Mouse (Mus musculus): ENCODE results near the gene Ror1. TPM values are rescaled to one million over a fixed set of nuclear protein-coding genes. Genes with fewer than 3 reads are reported as not detected.

Ror1 gene
- 0.45 and 0.71 TPM in 2 replicates for polyA plus RNA-seq (2012; rRNA removed)

DNA sequence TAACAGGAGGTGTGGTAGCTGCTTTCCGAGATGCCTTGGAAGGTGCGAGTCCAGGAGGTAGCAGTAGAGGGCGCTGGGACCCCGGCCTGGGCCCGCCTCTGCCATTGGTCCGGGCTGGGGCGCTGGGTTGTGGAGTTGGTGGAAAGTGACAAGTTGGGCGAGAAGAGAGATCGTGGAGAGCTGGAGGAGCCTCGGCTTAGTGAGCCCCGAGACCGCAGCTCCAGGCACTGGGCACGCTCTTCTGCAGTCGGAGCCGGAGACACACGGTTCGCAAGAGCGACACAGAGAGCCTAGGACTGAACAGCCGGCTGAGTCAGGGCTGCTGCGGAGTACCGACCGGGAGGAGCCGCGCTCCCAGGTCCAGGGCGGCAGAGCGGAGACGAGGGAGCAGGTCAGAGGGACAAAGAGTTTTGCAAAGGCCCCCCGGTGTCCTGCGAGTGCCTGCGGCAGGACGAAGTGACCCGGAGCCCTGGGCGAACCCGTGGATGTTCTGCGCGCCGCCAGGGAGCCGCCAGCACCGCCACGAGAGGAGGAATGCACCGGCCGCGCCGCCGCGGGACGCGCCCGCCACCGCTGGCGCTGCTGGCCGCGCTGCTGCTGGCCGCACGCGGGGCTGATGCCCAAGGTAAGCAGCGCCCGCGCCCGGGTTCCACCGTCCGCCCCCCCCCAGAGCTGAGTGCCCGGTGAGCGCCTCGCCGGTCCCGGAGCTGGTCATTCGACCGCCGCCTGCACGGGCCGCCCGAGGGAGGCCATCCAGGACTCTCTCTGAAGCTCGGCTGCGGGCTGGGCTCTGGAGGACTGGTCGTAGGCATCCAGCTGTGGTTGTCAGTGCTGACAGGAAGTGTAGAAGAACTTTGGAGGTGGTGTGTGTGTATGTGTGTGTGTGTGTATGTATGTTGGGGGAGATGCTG, at the start of gene Ror1:
Gene Ror1 (plus strand): TSS at position 107 of the 911 bp plus-strand sequence.
- WGBS = under 1% methylated on average over 76 of the region's 76 CpGs
- DNase-seq (ENCODE audit: low read depth, low spot score) = peak; percentile 55

DNA sequence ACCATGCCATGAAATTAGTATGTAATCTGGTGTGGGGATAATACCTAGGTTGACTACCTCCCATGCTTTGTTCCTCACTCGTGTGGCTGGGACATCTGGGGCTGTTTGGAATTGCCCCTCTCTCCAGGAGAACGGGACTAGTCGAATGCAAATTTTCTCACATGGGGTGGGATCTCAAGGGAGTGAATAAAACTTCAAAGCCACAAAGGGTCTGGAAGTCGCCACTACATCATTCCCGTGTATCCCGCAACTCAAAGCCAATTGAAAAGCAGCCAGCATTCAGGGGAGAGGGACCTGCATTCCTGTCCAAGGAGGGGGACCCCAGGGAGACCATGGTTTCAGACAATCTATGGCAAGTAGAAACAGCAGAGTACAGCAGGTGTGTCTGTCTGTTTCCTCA, 48.5 kb upstream of the Ror1 start:
- no peak for DNase-seq (ENCODE audit: low read depth, low spot score)
- 87% methylated on average over 6 of the region's 6 CpGs for WGBS

DNA sequence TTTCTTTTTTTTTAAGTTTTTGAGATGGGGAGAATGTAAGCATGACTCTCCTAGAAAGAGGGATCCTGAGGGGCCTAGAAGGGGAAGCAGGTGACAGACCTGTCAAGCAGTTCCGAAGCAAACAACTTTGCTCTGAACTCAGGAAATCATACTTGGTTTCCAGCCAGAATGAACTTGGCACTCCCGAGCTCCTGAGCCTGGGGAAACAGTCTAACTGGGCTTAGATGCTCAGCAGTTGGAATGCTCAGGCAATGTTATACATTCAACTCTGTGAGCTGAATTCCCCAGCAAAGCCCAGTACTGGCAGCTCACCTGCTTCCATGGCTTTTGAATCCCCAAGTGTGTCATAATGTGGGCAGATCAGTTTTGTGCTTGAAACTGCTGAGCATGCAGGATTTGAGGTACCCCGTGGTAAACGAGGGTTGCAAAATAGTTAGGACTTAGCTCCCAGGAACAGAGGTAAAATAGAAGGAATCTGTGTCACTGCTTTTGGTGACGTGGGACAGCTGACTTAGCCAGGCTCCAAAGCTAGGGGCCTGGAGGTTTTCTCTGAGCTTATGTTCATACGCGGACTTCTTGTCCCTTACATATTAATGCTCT, 47.1 kb upstream of the Ror1 start:
- DNase-seq (ENCODE audit: low read depth, low spot score) = no peak

GRCm38 (mm10) chr4:100051767-100052166, 43.8 kb upstream of the Ror1 start:
- no peak for DNase-seq (ENCODE audit: low read depth, low spot score)

More for the DNA sequence above, 47.1 kb upstream of the Ror1 start:
- 49% methylated on average over 7 of the region's 7 CpGs for WGBS

GRCm38 (mm10) chr4:100052258-100052657, 43.3 kb upstream of the Ror1 start:
- 80% methylated on average over 3 of the region's 3 CpGs for WGBS
- DNase-seq (ENCODE audit: low read depth, low spot score) = no peak

DNA sequence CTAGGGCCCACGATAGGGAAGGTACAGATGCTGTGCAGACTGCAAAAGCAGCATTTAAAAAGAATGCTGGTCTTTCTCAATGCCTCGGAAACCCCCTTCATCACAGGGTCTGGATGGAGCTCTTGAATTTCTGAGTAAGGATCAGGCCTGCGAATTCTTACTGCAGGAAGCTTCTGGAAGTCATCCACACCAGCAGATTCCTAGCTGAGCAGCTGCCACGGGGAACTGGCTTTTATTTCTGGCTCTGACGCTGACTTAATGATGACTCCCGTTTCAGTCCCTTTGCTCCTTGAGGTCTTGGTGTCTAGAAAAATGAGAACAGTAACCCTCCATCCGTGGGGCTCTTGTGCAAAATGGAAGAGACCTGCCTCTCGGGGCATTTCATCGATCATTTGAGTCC, 39.5 kb upstream of the Ror1 start:
- DNase-seq (ENCODE audit: low read depth, low spot score) = no peak
- WGBS = 56% methylated on average over 9 of the region's 9 CpGs

GRCm38 (mm10) chr4:100056446-100056845, 39.1 kb upstream of the Ror1 start:
- DNase-seq (ENCODE audit: low read depth, low spot score) = no peak
- 44% methylated on average over 4 of the region's 4 CpGs for WGBS

DNA sequence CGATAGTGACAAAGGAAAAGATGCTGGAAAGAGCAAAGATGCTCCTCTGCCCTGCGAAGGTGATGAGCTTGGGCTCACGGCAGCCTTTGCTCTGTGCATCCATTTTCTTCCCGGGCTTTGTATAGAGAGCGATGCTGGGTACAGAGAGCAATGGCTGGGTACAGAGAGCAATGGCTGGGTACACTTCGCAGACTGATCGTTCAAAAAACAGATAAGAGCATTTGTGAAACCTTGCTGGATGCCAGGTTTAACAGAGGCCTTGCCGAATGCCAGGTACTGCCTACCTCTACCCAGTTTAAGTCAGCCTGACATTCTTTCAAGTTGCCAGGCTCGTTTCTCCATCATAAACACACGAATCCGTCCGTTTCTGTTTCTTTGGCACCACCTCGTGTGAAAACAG, 38.2 kb upstream of the Ror1 start:
- 80% methylated on average over 13 of the region's 13 CpGs for WGBS

GRCm38 (mm10) chr4:100058631-100059030, 37.0 kb upstream of the Ror1 start:
- DNase-seq (ENCODE audit: low read depth, low spot score) = no peak
- 94% methylated on average over 5 of the region's 5 CpGs for WGBS

More for the DNA sequence above, 38.2 kb upstream of the Ror1 start:
- DNase-seq (ENCODE audit: low read depth, low spot score) = no peak

GRCm38 (mm10) chr4:100059811-100060210, 35.8 kb upstream of the Ror1 start:
- 61% methylated on average over 3 of the region's 3 CpGs for WGBS
- no peak for DNase-seq (ENCODE audit: low read depth, low spot score)

DNA sequence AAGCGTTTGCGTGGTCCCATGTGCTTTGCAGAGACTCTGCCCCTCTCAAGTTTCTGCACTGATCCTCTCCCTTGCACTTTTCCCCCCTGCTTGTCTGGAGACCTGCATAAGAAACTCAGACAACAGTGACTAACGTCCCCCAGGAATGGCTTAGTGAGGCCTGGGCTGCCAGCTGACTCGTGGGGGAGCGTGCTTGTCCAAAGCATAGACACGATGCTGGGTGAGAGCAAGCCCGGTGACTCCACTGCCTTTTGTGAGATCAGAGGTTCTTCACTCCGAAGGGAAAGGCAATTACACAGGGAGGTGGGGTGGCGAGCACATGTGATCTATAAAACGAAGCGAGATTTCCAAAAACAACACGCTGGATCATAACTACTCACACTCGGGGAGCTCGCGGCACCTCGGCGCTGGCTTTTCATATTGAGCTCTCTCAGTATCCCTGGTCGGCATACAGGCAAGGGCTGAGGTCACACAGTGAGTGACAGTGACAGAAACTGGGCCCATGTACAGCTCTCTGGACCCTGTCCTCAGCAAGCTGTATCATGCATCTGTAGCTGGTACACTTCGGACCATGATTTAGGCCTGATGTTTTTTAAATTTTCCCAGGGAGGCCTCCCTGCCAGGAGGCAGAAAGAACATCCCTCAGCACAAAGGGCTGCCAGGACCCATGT, 34.1 kb upstream of the Ror1 start:
- 66% methylated on average over 19 of the region's 19 CpGs for whole genome bisulfite sequencing
- DNase-seq (ENCODE audit: low read depth, low spot score) = no peak

DNA sequence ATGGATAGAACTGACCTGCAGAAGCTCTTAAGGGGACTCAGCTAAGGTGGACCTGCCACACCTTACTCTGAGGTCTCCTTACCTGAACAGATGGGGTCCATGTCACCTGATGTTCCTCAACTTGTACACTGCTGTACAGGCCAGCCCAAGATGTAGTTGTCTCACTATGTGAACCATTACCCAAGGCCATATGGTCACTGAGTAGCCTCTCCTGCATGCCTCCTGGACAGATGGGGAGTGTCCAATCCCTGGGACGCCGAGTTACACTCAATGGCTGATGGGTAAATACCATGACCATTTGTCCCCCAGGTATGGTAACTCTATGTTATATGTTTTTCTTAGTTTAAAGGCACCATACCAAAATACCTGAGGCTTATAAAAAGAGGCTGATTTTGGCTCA, 29.9 kb upstream of the Ror1 start:
- DNase-seq (ENCODE audit: low read depth, low spot score) = no peak
- WGBS = 73% methylated on average over 2 of the region's 2 CpGs

GRCm38 (mm10) chr4:100070101-100070500, 25.5 kb upstream of the Ror1 start:
- WGBS = 50% methylated on average over 6 of the region's 6 CpGs

GRCm38 (mm10) chr4:100096596-100097181, 1.1 kb downstream of the Ror1 start:
- WGBS = 15% methylated on average over 21 of the region's 21 CpGs
- DNase-seq (ENCODE audit: low read depth, low spot score) = no peak

More at GRCm38 (mm10) chr4:100070101-100070500, 25.5 kb upstream of the Ror1 start:
- no peak for DNase-seq (ENCODE audit: low read depth, low spot score)

GRCm38 (mm10) chr4:100097364-100097979, 1.9 kb downstream of the Ror1 start:
- 74% methylated on average over 10 of the region's 10 CpGs for WGBS
- no peak for DNase-seq (ENCODE audit: low read depth, low spot score)

DNA sequence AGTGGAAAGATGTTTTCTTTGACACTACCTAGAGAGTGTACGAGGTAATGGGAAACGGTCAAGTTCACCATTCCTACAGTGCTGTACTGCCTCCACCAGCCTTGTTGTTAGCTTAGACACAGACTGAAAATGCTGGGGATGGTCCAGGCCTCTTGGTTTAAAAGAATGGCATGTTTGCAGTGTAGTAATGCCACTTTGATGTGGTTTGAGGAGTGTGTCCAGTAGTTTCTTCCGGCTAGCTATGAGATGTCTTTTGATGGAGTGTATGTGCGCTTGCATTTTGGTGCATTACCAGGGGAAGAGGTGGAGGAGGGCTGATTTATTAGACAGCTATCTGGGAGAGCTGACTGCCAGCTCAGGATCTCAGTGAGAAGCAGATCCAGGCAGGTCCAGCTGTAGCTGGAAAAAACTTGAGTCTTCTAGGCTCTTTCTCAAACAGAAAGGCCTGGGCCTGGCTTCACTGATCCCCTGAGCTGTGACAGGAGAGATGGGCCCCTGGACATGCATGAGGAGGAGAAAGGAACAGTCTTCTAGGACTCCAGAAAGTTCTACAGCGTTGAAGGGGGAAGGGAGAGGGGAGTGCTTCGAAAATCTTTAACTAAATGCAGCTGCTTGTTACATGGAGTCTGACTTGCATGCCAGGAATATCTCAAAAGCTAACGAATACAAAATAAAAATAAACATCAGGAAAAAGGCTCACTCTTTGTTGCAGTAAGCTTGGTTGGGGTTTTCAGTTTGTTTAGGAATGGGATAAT, 5.7 kb downstream of the Ror1 start:
- no peak for DNase-seq (ENCODE audit: low read depth, low spot score)
- WGBS = 59% methylated on average over 7 of the region's 7 CpGs

GRCm38 (mm10) chr4:100101844-100102243, 6.3 kb downstream of the Ror1 start:
- DNase-seq (ENCODE audit: low read depth, low spot score) = no peak
- WGBS = 51% methylated on average over 5 of the region's 5 CpGs

GRCm38 (mm10) chr4:100104241-100104640, 8.7 kb downstream of the Ror1 start:
- no peak for DNase-seq (ENCODE audit: low read depth, low spot score)
- 79% methylated on average over 1 of the region's 1 CpGs for WGBS

- WGBS = 47% methylated on average over 9 of the region's 9 CpGs
- DNase-seq (ENCODE audit: low read depth, low spot score) = no peak
Observed at GRCm38 (mm10) chr4:100107593-100107992, 12.0 kb downstream of the Ror1 start.
